Mouse (Mus musculus): ENCODE data around the gene Ephb6.

The Ephb6 gene

DNA sequence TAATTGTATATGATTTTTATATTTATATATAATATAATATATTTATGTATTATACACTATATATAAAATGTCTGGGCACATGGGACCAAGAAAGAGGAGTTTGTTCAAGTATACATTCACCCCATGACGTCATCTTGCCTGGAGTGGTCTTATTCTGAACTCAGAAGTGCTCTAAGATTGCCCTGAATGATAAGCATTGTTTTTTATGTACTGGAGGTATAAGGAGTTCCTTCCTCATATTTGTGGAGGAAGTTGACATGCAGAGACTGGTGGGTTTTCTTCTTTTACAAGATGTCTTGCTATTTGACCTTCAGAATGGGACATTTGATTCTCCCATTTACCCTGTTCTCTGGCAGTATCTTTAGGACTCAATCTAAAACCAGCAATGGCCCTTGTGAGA is 22.9 kb downstream of the Ephb6 start:
- DNase-seq, result no peak

DNA sequence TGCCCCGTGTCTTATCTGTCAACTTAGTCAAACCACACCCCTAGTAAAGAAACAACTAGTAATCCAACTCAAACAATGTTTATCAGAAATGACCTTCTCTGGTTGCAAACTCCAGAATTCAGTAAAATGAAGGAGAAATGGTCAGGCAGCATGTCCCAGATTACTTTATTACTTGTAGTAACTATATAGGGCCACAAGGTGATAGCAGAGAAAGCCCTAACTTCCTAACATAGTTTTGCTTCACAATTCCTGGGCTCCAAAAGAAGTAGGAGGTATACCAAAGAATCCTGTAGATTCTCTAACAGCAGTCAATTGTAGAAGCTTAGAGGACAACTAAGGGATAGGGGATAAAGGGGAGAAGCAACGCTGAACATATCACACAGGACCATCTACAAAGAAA is 25.5 kb downstream of the Ephb6 start:
- no peak for DNase-seq

DNA sequence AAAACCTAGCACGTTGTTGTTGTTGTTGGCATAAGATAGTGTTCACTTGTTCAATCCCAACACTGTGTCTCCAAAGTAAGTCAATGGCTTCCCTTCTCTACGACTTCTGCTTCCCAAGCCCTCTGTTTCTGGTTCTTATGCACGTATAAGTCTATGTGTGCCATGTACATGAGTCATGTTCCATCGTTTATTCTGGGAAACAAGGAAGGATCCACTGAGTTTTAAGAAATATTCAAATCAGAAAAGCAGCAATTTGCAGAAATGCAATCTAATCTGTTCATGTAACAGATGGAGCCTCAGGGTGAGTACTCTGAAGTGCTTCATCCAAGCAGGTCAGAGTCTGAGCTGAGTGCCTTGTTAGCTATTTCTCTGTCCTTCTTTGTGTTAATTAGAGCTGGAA is 26.3 kb downstream of the Ephb6 start:
- DNase-seq, result no peak

DNA sequence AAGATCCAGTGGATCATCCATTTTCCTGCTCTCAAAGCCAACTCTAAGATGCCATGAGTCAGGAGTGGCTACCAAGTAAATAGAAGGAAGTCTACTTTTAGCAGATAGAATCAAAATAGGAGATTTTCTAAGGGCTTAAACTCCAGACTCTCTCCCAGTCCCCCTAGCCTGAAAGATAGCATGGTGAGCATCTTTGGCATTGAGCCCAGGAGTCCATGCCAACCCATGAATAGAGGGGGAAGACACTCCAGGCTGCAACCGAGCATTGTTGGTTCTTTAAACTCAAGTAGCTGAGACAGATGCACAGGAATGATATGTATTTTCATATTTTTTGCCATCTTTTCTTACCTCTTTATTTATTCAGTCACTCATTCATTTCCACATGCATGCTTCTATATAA is 29.9 kb downstream of the Ephb6 start:
- no peak for DNase-seq

DNA sequence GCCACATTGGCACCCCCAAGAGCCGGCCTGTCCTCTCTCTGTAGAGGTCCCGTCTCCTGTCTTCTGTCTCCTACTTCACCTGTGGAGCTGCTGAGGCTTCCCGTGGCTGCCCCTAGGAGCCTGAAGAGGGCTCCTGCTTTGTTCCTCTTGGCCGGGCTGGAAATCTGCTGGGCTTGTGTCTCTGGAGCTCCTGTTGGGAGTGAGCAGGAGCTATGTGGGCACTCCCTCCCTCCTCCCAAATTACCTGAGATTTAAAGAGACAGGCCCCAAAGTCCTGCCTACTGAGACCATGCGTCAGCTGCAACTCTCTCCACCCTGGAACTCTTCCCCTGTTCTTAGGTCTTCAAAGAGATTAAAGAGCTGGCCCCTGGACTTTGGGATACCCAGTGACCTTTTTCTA is 30.9 kb downstream of the Ephb6 start, which contains the start of gene Trpv6:
TSS of gene Trpv6 (minus strand) at position 228 of the 400 bp plus-strand sequence.
- DNase-seq, result no peak

DNA sequence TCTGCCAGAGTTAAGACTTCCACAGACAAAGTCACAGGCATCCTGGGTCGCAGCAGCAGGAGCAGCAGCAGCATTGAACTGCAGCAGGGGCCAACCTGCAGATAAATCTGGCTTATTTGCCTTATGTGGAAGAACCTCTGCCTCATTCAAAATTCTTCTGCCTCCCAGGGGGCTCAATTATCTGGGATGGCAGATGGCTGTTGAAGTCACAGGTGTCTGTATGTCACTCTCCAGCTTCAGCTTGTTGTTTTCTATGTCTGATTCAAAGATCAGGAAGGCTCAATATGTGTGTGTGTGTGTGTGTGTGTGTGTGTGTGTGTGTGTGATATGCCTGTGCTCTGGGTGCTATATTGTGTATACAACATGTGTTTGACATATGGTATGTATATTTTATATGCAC is 32.1 kb downstream of the Ephb6 start:
- DNase-seq, result no peak

DNA sequence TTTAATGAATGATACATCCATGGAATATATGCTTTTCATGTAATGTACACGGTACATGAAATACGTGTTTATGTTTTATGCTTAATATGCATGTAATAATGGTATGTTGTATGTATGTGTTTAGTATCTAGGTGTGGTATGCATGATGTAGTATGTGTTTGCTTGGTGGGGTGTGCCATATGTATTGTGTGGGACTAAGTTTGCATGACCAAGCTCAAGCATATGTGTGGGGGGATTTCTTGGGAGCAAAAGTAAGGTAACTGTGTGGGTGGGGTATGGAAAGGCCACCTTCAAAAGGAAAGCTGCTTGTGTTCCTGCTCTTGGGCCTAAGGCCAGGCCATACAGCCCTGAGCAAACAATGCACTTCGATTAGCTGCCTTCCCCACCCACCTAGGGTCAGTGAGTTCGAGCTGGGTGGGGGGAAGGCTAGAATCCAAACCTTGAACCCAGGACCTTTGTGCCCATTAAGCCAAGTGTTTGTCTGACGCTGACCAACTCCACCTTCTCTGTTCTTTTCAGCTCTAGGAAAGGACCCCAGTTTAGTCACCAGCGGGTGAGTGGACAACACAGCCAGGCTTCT is 32.7 kb downstream of the Ephb6 start:
- DNase-seq, result no peak

DNA sequence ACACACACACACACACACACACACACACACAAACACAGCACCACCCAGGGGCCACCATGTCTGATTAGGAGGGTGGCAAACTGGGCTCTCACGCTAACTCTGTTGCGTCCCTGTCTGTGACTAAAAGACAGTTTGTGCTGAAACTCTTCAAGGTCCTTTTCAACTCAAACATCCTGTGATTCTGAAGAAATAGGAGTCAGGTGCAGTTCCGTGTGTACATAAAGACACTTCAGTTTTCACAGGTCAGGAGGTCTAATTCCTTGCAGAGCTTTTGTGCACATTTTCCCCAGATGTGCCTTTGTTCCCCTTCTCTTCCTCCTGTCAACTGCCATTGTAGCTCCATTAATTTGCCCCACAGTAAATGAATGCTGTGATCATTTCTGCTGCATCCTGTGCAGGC is 35.2 kb downstream of the Ephb6 start:
- DNase-seq, result no peak

DNA sequence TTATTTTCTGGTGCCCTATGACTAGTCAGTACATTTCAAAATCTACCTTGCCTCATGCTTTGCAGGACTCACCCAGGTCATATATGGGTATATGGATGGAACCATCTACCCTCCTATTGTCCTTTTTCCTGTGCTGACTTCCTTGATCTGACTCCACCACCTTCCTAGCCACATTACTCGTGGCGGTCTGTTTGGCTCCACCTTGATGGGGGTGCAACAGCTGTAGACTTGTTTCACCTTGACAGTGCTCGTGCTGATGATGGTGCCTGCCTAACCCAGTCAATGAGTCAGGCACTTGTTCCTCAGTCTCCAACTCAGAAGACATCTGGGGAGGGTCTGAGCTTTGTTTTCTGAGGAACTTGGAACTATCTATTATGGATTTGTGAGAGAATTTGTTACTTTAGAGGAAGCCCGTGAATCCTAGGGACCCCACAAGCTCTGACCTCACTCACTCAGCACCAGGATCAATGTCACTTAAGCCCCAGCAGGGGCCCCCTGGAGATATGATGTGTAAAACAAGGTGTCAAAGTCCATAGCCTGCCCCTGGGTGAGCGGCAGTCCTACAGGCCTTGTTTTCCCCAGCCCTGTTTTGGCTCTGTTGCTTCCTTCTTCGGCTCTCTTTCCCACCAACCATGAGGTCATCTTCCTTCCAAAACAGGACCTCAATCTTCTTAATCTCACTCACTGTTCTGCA is 36.0 kb downstream of the Ephb6 start:
- no peak for DNase-seq

DNA sequence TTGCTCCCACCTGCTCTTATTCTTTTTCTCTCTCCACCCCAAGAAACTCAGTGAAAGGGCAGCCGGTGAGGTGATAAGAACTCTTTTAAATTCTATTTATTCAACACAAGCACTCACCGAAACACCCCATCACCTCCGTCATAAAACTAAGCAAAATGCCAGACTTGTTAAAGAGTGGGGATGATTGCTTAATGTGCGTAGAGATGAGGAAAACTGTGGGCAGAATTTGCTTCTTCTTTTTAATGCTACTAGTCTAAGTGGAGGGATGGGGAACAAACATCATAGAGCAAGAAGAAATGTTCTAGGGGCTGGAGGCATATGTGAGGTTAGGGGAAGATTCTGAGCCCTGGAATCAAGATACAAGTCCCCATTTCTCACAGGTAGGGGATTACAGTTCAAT is 37.5 kb downstream of the Ephb6 start:
- no peak for DNase-seq

DNA sequence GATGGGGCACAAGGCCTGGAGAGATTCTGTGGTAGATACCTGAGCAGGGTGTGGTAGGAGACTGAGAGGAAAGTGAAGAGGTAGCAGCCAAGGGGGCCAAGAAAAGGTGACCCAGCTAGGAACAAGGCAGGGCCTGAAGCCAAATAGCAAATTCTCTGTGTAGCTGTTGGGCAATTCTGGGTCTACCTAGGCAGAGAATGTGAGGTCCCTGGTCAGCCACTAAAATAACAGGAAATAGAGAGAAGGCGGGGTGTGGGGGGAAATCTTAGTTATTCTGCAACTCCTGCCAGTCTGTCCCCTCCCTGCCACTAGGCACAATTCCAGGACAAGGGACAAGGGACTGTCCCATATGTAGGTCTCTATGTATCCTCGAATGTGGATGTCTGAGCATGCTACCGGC is 37.9 kb downstream of the Ephb6 start:
- DNase-seq, result no peak

DNA sequence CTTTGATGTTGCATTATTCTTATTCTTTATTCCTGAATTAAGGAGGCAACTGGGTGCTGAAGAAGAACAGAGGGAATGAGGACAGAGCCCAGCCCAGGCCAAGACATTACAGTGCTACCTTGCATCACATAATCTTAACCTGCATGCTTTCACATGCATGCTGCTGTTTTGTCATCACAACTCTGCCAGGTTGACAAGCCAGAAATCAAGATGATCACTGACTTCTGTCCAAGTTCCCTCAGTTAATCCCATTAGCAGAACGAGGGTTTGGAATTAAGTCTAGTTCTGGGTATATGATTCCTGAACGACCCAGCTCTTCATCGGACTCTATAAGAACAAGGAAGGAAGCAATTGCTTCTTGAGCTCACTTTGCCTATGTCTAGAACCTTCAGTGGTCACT is 40.9 kb downstream of the Ephb6 start:
- DNase-seq, result no peak

DNA sequence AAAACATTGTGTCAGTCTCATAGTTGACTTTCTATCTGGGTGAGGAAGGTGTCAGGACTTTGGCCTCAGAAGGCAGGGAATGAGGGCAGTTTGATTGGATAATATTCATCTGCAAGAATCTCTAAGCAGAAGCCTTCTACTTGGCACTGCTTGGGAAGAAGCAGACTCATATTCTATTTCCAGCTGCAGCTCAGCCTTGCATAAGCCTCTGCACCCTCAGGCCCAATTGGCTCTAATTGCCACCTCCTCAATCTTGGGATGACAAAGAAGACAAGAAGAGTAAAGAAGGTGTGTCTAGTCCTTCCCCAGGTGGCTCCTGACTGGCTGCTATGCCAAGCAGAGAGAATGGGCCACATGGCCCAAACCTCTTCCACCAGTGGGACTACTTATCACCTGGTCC is 41.4 kb downstream of the Ephb6 start:
- DNase-seq, result no peak

DNA sequence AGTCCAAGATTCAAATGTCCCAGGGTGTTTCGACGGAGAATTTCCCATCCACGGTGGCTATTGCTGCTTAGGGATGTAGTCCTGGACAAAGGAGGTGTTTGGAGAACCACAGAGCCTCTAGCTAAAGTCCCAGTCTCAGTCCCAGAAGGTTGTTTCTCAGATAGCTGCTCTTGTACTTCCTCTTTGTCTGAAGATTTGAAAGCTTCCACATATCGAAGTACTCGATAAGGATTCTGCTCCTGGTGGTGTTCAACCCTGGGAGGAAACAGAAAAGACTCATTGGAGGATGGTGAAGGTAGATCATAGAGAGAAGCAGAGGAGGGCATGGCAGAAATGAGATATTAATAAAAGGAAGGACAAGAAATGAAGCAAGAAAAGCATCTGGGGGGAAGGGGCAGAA is 47.9 kb downstream of the Ephb6 start:
- no peak for DNase-seq

DNA sequence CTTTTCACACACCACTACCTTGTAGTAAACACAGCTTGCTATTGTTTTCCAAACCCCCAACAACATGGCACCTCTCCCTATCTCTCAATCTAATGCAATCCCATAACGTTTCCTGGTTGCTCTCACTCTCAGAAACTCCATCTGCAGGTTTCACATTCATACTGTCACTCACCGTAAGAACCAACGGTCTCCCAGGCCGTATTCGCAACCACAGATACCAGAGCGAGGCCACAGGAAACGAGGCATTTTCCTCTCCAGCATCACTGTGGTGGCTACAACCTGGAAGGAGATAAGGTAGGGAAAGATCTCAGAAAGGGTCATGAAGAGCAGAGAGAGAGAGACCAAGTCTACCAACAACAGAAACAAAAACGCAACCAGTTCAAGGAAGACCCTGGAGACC is 49.4 kb downstream of the Ephb6 start:
- DNase-seq, result no peak

DNA sequence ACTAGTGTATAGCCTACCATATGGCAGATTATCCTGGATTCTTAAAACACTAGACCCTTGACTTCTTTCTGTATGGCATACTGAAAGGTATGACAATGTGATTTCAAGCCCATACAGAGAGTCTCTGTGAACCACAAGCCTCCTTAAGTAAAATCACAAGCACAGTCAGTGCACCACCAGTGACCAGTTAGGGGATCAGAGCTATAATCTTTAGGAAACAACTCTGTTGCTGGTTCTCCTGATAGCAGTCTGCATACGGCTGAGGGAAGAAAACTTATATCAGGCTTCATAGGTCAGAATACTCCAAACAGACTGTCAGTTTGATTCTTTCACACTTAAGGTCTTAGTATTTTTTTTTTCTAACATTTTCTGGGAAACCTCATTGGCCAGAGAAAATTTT is 53.2 kb downstream of the Ephb6 start:
- DNase-seq, result no peak

DNA sequence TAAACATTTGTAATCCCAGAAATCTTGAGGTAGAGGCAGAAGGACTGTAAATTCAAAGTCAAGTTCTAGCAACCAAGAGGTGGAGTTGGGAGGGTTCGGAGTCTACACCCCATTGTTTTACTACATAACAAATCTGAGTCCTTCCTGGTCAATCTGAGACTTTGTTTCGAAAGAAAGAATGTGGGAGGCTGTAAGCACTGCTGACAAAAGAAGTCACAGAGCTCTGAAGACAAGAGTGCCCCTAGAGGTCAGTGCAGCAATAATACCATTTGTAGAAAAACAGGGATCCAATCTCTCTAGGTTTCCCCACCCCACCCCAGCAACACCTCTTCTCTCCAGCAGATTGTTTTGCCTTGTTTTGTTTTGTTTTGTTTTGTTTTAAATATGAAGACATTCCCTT is 57.0 kb downstream of the Ephb6 start:
- no peak for DNase-seq
